Mouse (Mus musculus) forebrain, embryonic 12.5 days (tissue): Measurements from ENCODE around the gene Cggbp1. TPM values are rescaled to one million over a fixed set of nuclear protein-coding genes. Genes with fewer than 3 reads are reported as not detected.

Experiments used
- ATAC-seq: fragments of 200-750 bp; cut with Nextera tagmentation; 2 replicates; pipeline ENCODE4 v1.8.0; 2017; ENCODE audit warnings: moderate TSS enrichment; ENCODE audit not compliant: low FRiP score
- H3K27ac ChIP-seq: fragments of 300-500 bp; sonication (generic); 2 replicates; pipeline ENCODE4 v1.5.1; 2016; ENCODE audit warnings: mild to moderate bottlenecking
- H3K27me3 ChIP-seq: fragments of 300-500 bp; sonication (generic); 2 replicates; pipeline ENCODE4 v1.6.1; 2016; ENCODE audit warnings: mild to moderate bottlenecking
- H3K36me3 ChIP-seq: fragments of 300-500 bp; sonication (generic); replicated peaks from 2 replicates; pipeline ENCODE4 v1.6.1; 2016; ENCODE audit warnings: mild to moderate bottlenecking
- H3K4me1 ChIP-seq: fragments of 300-500 bp; sonication (generic); 2 replicates; pipeline ENCODE4 v1.6.1; 2016
- H3K4me2 ChIP-seq: fragments of 300-500 bp; sonication (generic); 2 replicates; pipeline ENCODE4 v1.6.1; 2016; ENCODE audit warnings: mild to moderate bottlenecking, moderate library complexity
- H3K4me3 ChIP-seq: fragments of 300-500 bp; sonication (generic); replicated peaks from 2 replicates; pipeline ENCODE4 v1.5.1; 2016; ENCODE audit warnings: mild to moderate bottlenecking
- H3K9ac ChIP-seq: fragments of 300-500 bp; sonication (generic); 2 replicates; pipeline ENCODE4 v1.6.1; 2016; ENCODE audit warnings: mild to moderate bottlenecking
- H3K9me3 ChIP-seq: fragments of 300-500 bp; sonication (generic); 2 replicates; pipeline ENCODE4 v1.6.1; 2016
- WGBS: fragments of 180-500 bp; shearing (Covaris S2); methylation state at CpG from one replicate; pipeline ENCODE4 v1.1.7; 2016; 5-methylcytosine and 5-hydroxymethylcytosine counted together
- polyA plus RNA-seq: library from polyadenylated mRNA; unstranded; fragments of >200 nt; fragmentation: Nextera tagmentation; extraction: Ambion mirVana; gene quantifications from 2 replicates; pipeline ENCODE4 v1.2.1, GENCODE M21; 2016

The Cggbp1 gene
- polyA plus RNA-seq, 1 experiment from 2014 or later, result 118 TPM

GRCm38 (mm10) chr16:64875822-64876221, 24.0 kb downstream of the Cggbp1 start:
- Histone ChIP-seq H3K4me2 (no peak overlapping the region), H3K9me3 (no peaks in the 10 kb centered on the region), H3K9ac (no peak overlapping the region), H3K4me1 (peaks cover 2% of the 10 kb centered on the region; the same call in 1 of the 2 replicates), H3K27me3 (no peaks in the 10 kb centered on the region), H3K27ac (no peak overlapping the region), H3K4me3 (no peak overlapping the region), H3K36me3 (no peaks in the 10 kb centered on the region)
- no peak for ATAC-seq
- 100% methylated on average over 1 of the region's 1 CpGs for WGBS

GRCm38 (mm10) chr16:64876631-64877265, 25.0 kb downstream of the Cggbp1 start:
- Histone ChIP-seq H3K4me3 (no peak overlapping the region), H3K36me3 (no peaks in the 10 kb centered on the region), H3K4me2 (no peak overlapping the region), H3K9me3 (no peaks in the 10 kb centered on the region), H3K27me3 (no peaks in the 10 kb centered on the region), H3K9ac (no peak overlapping the region), H3K27ac (no peak overlapping the region), H3K4me1 (peaks cover 2% of the 10 kb centered on the region; the same call in 1 of the 2 replicates)
- no peak for ATAC-seq
- WGBS, result 75% methylated on average over 4 of the region's 4 CpGs

- H3K4me1 ChIP-seq, result peaks cover 2% of the 10 kb centered on the region; the same call in 1 of the 2 replicates
- H3K36me3 ChIP-seq, result no peaks in the 10 kb centered on the region
- ATAC-seq, result no peak
- H3K27me3 ChIP-seq, result no peaks in the 10 kb centered on the region
- WGBS, result 90% methylated on average over 3 of the region's 3 CpGs
- H3K9ac ChIP-seq, result no peak overlapping the region
- H3K9me3 ChIP-seq, result no peaks in the 10 kb centered on the region
- H3K4me2 ChIP-seq, result no peak overlapping the region
- H3K4me3 ChIP-seq, result no peak overlapping the region
- no peak overlapping the region for H3K27ac ChIP-seq
Measured at GRCm38 (mm10) chr16:64877314-64877713, 25.5 kb downstream of the Cggbp1 start.

GRCm38 (mm10) chr16:64878611-64879132, 26.9 kb downstream of the Cggbp1 start:
- no peak overlapping the region for H3K4me3 ChIP-seq
- ATAC-seq, result no peak
- no peaks in the 10 kb centered on the region for H3K4me1 ChIP-seq
- no peak overlapping the region for H3K9ac ChIP-seq
- no peaks in the 10 kb centered on the region for H3K9me3 ChIP-seq
- H3K4me2 ChIP-seq, result no peak overlapping the region
- H3K27me3 ChIP-seq, result no peaks in the 10 kb centered on the region
- H3K36me3 ChIP-seq, result no peaks in the 10 kb centered on the region
- 89% methylated on average over 3 of the region's 3 CpGs for WGBS
- no peak overlapping the region for H3K27ac ChIP-seq

- H3K4me1 ChIP-seq, result peaks cover 4% of the 10 kb centered on the region; the same call in 1 of the 2 replicates
- H3K36me3 ChIP-seq, result no peaks in the 10 kb centered on the region
- no peaks in the 10 kb centered on the region for H3K9me3 ChIP-seq
- no peak overlapping the region for H3K4me2 ChIP-seq
- H3K9ac ChIP-seq, result no peak overlapping the region
- H3K27me3 ChIP-seq, result no peaks in the 10 kb centered on the region
- 88% methylated on average over 5 of the region's 5 CpGs for WGBS
- H3K27ac ChIP-seq, result no peak overlapping the region
- ATAC-seq, result no peak
- no peak overlapping the region for H3K4me3 ChIP-seq
Measured at GRCm38 (mm10) chr16:64879735-64880134, 27.9 kb downstream of the Cggbp1 start.

GRCm38 (mm10) chr16:64880986-64881385, 29.2 kb downstream of the Cggbp1 start:
- WGBS, result 63% methylated on average over 3 of the region's 3 CpGs

GRCm38 (mm10) chr16:64881442-64881841, 29.6 kb downstream of the Cggbp1 start:
- H3K4me1 ChIP-seq, result peaks cover 4% of the 10 kb centered on the region
- no peaks in the 10 kb centered on the region for H3K36me3 ChIP-seq
- ATAC-seq, result no peak
- 77% methylated on average over 2 of the region's 2 CpGs for WGBS
- no peak overlapping the region for H3K4me3 ChIP-seq
- H3K9me3 ChIP-seq, result no peaks in the 10 kb centered on the region
- H3K9ac ChIP-seq, result no peak overlapping the region
- no peaks in the 10 kb centered on the region for H3K27me3 ChIP-seq
- no peak overlapping the region for H3K27ac ChIP-seq
- H3K4me2 ChIP-seq, result no peak overlapping the region

More at GRCm38 (mm10) chr16:64880986-64881385, 29.2 kb downstream of the Cggbp1 start:
- Histone ChIP-seq H3K9me3 (no peaks in the 10 kb centered on the region), H3K4me3 (no peak overlapping the region), H3K4me2 (no peak overlapping the region), H3K4me1 (peaks cover 4% of the 10 kb centered on the region), H3K27me3 (no peaks in the 10 kb centered on the region), H3K27ac (no peak overlapping the region), H3K9ac (no peak overlapping the region), H3K36me3 (no peaks in the 10 kb centered on the region)
- ATAC-seq, result no peak

- no peak overlapping the region for H3K4me2 ChIP-seq
- peaks cover 5% of the 10 kb centered on the region; the same call in 1 of the 2 replicates for H3K9me3 ChIP-seq
- no peak overlapping the region for H3K9ac ChIP-seq
- no peak overlapping the region for H3K4me3 ChIP-seq
- H3K27me3 ChIP-seq, result no peaks in the 10 kb centered on the region
- H3K4me1 ChIP-seq, result peaks cover 4% of the 10 kb centered on the region
- H3K27ac ChIP-seq, result no peak overlapping the region
- WGBS, result 70% methylated on average over 5 of the region's 5 CpGs
- ATAC-seq, result no peak
- no peaks in the 10 kb centered on the region for H3K36me3 ChIP-seq
Measured at GRCm38 (mm10) chr16:64883896-64884295, 32.1 kb downstream of the Cggbp1 start.

- Histone ChIP-seq H3K9me3 (peaks cover 6% of the 10 kb centered on the region; the same call in 1 of the 2 replicates), H3K36me3 (no peaks in the 10 kb centered on the region), H3K27me3 (no peaks in the 10 kb centered on the region), H3K4me2 (no peak overlapping the region), H3K4me1 (peaks cover 4% of the 10 kb centered on the region), H3K9ac (no peak overlapping the region), H3K27ac (no peak overlapping the region), H3K4me3 (no peak overlapping the region)
- ATAC-seq, result no peak
- WGBS, result 42% methylated on average over 3 of the region's 3 CpGs
Measured at GRCm38 (mm10) chr16:64884420-64884838, 32.6 kb downstream of the Cggbp1 start.

GRCm38 (mm10) chr16:64885142-64885541, 33.3 kb downstream of the Cggbp1 start:
- Histone ChIP-seq H3K9me3 (peaks cover 6% of the 10 kb centered on the region; the same call in 1 of the 2 replicates), H3K4me2 (no peak overlapping the region), H3K4me1 (peaks cover 4% of the 10 kb centered on the region), H3K4me3 (no peak overlapping the region), H3K27ac (no peak overlapping the region), H3K9ac (no peak overlapping the region), H3K36me3 (no peaks in the 10 kb centered on the region), H3K27me3 (no peaks in the 10 kb centered on the region)
- 36% methylated on average over 3 of the region's 3 CpGs for WGBS
- ATAC-seq, result no peak

GRCm38 (mm10) chr16:64885547-64885946, 33.8 kb downstream of the Cggbp1 start:
- 50% methylated on average over 4 of the region's 4 CpGs for whole genome bisulfite sequencing
- Histone ChIP-seq H3K9ac (no peak overlapping the region), H3K9me3 (peaks cover 6% of the 10 kb centered on the region; the same call in 1 of the 2 replicates), H3K27me3 (no peaks in the 10 kb centered on the region), H3K4me1 (peaks cover 4% of the 10 kb centered on the region), H3K36me3 (no peaks in the 10 kb centered on the region), H3K4me2 (no peak overlapping the region), H3K4me3 (no peak overlapping the region), H3K27ac (no peak overlapping the region)
- no peak for ATAC-seq

- no peak overlapping the region for H3K9ac ChIP-seq
- H3K4me3 ChIP-seq, result no peak overlapping the region
- WGBS, result 92% methylated on average over 3 of the region's 3 CpGs
Measured at GRCm38 (mm10) chr16:64889496-64889895, 37.7 kb downstream of the Cggbp1 start.

GRCm38 (mm10) chr16:64899084-64899483, 47.3 kb downstream of the Cggbp1 start:
- 74% methylated on average over 2 of the region's 2 CpGs for WGBS
- Histone ChIP-seq H3K36me3 (no peaks in the 10 kb centered on the region), H3K4me2 (no peak overlapping the region), H3K4me3 (no peak overlapping the region), H3K9ac (no peak overlapping the region), H3K27me3 (no peaks in the 10 kb centered on the region), H3K27ac (no peak overlapping the region), H3K4me1 (no peaks in the 10 kb centered on the region), H3K9me3 (no peaks in the 10 kb centered on the region)
- no peak for ATAC-seq

More at GRCm38 (mm10) chr16:64889496-64889895, 37.7 kb downstream of the Cggbp1 start:
- Histone ChIP-seq H3K27ac (no peak overlapping the region), H3K4me2 (no peak overlapping the region), H3K27me3 (no peaks in the 10 kb centered on the region), H3K36me3 (no peaks in the 10 kb centered on the region), H3K4me1 (peaks cover 2% of the 10 kb centered on the region), H3K9me3 (peaks cover 6% of the 10 kb centered on the region; the same call in 1 of the 2 replicates)
- no peak for ATAC-seq
